Mouse (Mus musculus) activated CD4-positive, CD25-positive, alpha-beta regulatory T cell, adult 4 months (primary cell): Measurements from ENCODE around the gene Pvalb. TPM values are rescaled to one million over a fixed set of nuclear protein-coding genes. Genes with fewer than 3 reads are reported as not detected.

Experiments
- ATAC-seq: one replicate; pipeline ENCODE4 v1.8.0; 2017
- polyA plus RNA-seq, 2 experiments: library from polyadenylated mRNA; unstranded; fragments of 100-300 nt; shearing (Covaris generic); gene quantifications; one replicate each; pipeline ENCODE4 v1.2.1; 2017

The Pvalb gene
- polyA plus RNA-seq, 2 experiments from 2014 or later: not detected

GRCm38 (mm10) chr15:78195096-78195880 is 10.9 kb downstream of the Pvalb start:
- no peak for ATAC-seq

DNA sequence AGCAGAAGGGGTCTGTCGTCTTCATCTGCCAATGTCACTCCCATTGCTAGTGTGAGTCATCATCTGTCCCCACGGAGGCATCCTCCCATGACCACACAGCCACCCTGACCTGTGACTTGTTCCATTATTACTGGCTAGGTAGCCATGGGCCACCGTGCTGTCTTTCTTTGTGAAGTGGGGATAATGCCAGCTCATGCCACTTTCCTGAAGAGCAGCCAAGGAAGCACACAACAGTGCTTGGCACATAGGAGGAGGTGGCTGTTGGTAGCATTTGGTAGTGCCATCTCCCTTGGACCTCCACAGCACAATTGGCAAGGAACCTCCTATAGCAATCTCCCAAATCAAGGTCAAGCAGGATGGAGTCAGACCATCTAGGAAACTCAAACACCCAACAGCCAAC is 11.9 kb downstream of the Pvalb start:
- ATAC-seq: no peak

- no peak for ATAC-seq
Observed at GRCm38 (mm10) chr15:78189636-78190035, 16.6 kb downstream of the Pvalb start.

DNA sequence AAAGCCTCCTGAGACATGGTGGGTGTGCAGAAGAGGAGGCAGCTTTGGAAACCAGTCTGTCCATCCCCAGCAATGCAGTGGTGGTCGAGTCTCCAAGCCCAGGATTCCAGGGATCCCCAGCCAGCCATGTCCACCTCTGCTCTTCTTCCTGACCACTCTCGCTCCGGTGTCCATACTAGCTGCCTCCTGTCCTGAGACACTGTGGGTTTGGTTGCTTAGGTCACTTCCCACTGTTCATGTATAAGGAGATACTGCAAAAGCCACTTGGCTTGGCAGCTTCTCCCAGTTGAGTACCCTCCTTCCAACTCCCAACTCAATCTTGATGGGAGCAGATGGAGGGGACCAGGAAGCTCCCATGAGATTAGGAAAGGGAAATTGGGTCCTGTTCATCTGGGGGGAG is 17.7 kb downstream of the Pvalb start:
- no peak for ATAC-seq

DNA sequence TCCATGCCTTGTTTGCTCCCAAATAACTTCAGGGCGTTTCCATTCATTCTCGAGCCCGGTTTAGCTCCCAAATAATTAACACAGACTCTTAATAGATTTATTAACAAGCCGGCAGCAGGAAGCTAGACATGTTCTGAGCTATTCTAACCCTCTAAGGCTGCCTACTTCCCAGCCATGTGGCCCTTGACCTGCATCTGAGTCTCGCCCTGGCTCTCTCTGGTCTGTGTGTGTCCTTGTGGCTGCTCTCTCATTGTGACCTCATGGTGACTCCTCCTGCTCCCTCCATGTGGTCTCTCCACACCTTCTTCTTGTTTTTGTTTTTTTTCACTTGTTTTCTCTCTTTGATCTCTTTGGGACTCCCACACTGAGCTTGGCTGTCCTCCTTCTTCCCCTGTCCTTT is 19.3 kb downstream of the Pvalb start:
- no peak for ATAC-seq

DNA sequence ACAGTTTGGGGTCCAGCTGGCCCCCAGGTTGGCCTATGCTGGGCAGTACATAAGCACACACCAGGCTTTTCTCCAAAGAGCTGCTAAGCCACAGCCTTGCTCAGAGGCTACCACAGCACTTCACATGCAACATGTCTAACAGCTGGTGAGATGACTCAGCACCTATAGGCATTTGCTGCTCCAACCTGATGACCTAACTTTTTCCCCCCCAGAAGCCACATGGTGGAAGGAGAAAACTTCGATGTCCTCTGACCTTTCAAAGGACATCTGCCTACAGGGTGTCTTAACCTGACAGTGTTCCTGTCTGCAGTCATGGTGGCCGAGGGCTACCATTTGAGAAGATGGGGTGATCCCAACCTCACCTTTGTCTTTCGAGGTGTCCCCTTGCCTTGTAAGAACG is 20.6 kb downstream of the Pvalb start:
- no peak for ATAC-seq

GRCm38 (mm10) chr15:78184855-78185254 is 21.3 kb downstream of the Pvalb start:
- peak; percentile 32 for ATAC-seq

GRCm38 (mm10) chr15:78181701-78182405 is 24.3 kb downstream of the Pvalb start:
- ATAC-seq: no peak

DNA sequence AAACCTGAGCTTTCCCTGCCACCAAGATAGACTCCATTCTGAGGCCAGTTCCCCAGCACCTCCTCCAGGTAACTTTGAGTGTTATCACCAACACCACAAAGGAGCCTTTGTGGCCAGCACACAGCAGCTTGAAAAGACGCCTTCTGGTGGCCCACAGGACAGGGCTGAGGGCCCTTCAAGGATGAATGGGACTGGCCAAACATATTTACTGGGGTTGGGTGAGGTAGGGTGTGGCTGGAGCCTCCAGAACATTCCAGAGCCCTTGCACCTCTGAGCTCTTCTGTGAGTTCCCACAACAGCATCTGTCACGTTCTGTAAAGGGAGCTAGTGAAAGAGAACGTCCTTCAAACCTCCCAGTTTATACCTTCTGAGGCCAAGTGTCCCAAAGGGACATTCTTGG is 26.4 kb downstream of the Pvalb start:
- no peak for ATAC-seq

DNA sequence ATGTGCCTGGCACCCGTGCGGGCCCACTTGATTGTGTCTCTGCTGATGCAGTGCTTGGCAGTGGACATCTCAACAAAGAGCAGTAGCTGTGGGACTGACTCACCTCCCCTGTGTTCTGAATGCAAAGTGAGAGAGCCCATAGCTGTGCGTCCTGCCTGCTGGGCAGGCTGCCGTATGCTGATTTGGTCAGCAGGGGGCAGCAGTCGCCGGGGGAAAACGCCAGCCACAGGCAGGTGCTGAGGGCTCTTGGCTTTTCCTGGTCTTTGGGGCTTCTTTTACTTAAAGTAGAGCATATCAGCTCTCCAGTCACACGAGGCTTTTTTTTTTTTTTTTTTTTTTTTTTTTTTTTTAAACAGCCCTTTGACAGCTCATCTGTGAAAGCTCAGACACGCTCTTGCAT is 27.8 kb downstream of the Pvalb start:
- ATAC-seq: no peak

DNA sequence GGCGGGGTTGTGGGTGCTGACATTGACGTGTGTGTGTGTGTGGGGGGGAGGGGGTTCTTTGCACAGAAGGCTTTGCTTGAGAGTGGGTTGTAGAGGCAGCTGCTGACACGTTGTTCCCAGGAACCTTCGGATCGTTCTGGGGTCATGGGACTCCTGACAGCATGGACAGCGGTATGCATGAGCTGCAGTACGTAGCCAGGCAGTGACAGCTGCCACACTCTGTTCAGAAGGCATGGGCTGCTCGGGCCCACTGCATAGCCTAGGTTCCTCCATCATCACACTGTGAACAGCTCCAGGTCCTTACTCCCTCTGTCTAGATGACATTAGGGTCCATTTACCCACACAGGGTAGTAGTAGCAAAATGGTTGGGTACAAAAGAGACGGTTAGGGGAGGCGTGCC is 28.9 kb downstream of the Pvalb start:
- no peak for ATAC-seq

DNA sequence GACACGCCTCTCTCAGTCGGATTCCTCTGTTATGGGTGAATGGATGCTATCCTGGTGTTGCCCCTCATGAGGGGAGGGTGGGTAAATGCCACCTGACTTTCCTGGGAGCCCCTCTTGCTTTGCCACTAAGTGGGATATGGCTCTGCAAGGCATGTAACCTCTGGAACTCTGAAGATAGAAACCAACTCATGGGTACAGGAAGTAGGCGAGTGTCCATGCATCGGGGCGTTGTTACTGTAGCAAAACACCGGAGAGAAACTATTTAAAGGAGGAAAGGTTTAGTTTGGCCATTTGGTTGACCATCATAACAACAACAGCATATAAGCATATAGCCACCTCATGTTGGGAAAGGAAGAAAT is 31.3 kb downstream of the Pvalb start:
- no peak for ATAC-seq

DNA sequence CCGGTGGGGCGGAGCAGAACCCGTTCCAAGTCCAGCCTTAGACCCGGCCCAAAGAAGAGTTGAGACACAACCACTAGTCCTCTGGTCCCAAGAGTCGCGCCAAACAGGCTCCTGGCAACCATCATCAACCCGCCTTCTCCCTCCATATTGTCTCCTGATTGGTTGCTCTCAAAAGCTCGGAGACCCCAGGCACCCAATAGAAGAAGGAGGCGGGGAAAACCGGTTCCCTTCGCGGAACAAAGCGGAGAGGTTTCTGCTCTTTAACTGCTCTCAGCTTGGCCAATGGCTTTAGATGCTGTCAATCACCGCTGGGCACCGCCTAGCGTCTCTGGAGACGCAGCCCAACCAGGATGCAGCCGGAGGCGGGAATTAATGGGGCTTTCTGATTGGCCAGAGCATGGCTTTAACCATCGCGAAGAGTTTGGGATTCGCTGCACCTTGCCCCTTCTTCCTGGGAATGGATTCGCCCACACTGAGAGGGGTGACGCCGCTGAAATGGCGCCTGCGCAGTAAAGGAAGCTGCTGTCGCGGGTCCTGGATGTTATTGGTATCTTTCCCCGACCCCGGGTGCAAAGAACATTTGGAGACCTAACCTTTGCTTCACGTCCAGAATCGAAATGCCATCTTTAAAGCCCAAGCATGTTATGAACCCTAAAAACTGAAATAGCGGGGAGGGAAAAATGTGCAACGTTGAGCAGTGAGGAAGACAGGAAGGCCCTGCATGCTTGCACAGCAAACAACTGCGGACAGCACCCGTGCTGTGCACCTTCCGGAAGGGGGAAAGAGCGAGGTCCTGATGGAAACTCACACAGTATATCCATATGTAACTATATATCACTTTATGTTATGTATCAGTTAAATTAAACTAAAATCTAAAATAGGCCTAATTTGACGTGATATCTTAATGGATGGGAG is 32.0 kb downstream of the Pvalb start, which contains the start of gene Ift27:
Gene Ift27 (minus strand): TSS at position 136 of the 915 bp plus-strand sequence.
- ATAC-seq: peak; percentile 96

DNA sequence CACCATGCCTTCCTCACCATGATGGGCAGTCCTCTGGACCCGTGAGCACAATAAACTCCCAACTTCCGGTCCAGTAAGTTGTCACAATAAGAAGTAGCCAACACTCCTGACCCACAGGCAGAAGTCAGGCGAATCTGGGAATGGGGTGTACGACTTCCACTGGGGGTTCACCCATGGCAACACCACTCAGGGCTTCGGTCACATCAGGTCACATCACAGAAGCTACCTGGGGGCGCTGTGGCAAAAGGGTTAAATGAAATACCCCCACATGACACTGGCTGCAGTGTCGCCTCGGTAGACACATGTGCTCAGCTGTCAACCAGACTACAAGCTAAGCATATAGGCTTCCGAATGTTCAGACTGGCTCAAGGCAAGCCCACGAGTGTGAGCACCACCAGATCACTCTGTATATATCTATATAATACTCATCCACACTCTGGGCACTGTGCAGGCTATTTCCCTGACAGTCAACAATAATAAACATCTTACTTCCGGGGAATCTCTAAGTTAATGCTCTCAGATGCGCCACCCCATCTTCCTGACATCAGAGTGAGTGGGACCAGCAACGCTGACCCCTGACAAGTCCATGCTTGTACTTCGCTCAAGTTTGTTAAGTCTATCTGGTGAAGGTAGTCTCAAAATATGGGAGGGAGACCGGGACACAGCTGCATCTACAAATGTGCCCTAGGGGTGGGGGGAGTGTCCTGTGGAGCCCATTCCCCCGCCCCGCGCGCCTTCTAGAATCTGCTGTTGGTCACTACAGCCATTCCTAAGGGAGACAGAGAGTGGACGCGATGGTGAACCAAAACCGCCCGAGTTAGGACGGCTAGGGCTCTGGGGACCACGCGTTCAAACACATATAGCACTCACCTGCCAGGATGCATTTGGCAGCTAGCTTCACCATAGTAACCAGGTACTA is 33.0 kb downstream of the Pvalb start:
- ATAC-seq: no peak

DNA sequence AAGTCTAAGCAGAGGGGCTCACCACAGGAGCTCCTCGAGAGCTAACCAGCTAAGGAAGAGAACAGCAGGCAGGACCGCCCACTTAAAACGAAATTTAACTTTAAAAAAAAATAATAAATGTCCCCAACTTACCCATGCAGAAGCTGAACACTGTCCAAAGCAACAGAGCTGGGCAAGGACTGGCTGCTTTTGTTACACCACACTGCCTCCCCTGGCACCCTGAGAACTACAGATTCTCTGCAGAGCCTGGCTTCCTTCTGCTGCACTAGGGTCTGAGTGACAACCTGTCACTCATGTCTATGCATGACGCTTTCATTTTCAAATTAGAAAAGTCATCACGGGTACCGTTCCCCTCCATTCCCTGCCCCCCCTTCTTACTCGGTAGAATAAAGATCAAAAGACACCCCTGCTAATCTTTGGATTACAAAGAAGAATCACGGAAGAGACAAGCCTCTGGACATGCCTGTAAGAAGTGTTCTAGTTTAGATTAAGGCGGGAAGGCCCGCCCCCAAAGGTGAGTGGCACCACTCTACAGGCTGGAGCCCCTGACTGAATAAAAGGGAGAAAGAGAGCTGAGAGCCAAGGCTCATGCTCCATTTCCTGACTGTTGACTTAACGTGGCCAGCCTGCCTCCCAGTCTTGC is 33.8 kb downstream of the Pvalb start:
- ATAC-seq: no peak

DNA sequence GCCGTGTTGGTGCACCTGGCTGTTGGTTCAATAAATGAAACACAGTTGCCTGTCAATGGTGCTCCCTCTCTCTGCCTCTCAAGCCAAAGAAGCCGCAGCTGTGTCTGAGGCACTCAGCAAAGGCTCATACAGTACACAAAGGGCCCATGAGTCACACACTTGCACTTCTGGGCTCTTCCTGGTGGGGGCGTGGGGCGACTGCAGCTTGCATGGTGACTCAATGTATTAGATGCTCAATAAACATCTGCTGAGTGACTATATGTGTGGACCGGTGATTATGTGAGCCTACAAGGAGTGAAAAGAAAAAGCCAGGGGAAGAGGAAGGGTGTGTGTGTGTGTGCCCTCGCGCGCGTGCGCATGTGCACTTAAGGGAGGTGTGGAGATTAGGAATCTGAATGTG is 34.5 kb downstream of the Pvalb start:
- ATAC-seq: no peak

- no peak for ATAC-seq
Observed at GRCm38 (mm10) chr15:78170708-78171107, 35.5 kb downstream of the Pvalb start.

GRCm38 (mm10) chr15:78169566-78169965 is 36.6 kb downstream of the Pvalb start:
- ATAC-seq: no peak

DNA sequence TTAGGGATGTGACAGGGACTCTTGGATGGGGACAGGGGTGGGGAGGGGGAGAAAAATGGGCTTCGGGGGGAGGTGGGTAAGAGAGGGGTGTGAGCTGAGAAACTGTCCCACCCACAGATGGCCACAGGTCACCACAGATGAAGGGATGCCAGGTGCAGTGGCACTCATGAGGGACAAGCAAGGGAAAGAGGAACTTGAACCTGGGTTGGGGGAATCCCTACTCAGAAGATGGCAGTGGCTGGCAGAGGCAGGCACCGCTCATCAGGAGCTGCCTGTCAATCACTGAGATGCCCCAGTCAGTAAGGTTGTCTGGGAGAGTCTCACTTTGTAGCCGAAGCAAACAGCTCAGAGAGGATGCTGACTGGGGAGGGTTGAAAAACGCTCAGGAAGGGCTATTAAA is 40.9 kb downstream of the Pvalb start:
- ATAC-seq: no peak

GRCm38 (mm10) chr15:78164466-78164865 is 41.7 kb downstream of the Pvalb start:
- no peak for ATAC-seq

DNA sequence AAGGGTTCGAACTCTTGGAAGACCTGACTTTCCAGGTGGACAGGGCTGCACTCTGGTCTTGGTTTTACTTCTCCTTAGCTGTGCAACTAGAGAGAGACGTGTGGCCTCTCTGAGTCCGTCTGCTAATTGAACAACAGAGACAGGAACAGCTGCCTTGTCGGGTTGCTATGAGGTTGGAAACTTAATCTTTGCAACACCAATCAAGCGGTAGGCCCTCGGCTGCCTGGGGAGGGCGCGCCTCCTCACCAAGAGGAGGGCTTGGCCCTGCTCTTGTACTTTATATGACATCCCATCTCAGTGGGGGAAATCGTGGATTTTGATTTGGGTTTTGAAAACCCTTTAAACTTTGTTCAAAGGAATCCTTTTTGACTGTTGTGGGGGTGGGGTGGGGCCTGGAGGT is 44.3 kb downstream of the Pvalb start:
- ATAC-seq: no peak

DNA sequence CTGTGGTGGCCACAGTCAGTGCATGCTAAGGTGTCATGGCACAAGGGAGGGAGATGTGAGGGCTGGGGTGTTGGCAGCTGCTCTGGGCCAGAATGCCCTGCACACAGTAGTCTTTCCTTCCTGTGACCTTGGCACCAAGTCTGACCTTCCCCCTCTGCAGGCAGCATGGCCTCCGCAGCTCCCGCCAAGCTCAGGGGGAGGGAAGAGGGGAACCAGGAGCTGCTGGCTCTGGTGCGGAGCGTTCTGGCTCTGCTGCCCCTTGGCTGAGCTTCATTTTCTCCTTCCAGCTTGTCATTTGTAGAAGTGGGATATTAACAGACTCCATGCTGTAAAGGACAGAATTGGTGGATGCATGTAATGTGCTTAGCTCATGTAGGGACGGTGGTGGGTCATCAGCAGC is 47.9 kb downstream of the Pvalb start:
- no peak for ATAC-seq
